12 mouse cellular contexts compared by ENCODE assay signal in the genomic region with DNA sequence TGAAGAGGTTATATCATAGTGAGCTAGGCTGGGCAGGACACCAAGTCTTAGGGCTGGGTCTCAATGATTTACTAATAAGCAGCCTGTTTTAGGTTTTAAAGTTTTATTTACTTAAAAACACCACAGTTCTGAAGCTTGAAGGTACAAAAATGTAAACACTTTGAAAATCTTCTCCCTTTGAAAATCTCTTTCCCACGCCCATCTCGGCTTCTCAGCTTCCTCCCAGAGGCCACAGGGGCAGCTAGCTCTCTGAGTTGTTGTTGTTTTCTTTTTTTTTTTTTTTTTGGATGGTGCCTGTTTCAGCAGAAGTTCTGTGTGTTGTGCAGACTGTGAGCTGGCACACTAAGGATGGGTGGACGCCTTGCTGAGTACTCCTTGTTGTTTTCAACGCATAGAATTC. TPM values are rescaled to one million over a fixed set of nuclear protein-coding genes. Genes with fewer than 3 reads are reported as not detected.
DNase-seq lines count a peak whose midpoint lies in the region; ATAC-seq and TF ChIP-seq lines count a peak whose summit lies in the region.
"Had no signal": no experiment of that assay in that cellular context is flagged by ENCODE, and none has a peak within 500 bp of the region (broad histone marks: within the 10 kb centered on the region; RNA-seq: fewer than 3 reads in every experiment).

No protein-coding gene starts in this region.

- TF ChIP-seq POLR2A in cortical plate, adult 2 months (IDR thresholded peaks at IDR 0.05; ENCODE audit: extremely low read depth, insufficient read depth, low read length) = no peak

- TF ChIP-seq EP300 in lung, postnatal 0 days (IDR thresholded peaks at IDR 0.05) = 0 out of 2 replicates have a peak, but pooled peaks have one; percentile 24

- 65% methylated on average over 4 of the region's 4 CpGs for WGBS in heart, embryonic 15.5 days
- 29% methylated on average over 4 of the region's 4 CpGs for WGBS in lung, postnatal 0 days

- TF ChIP-seq CTCF in lung, postnatal 0 days (IDR thresholded peaks at IDR 0.05) = no peak
- no peak for TF ChIP-seq CTCF in cortical plate, adult 2 months (IDR thresholded peaks at IDR 0.05; ENCODE audit: extremely low read depth, insufficient read depth, low read length)

- H3K36me3 ChIP-seq in heart, embryonic 15.5 days = no peaks in the 10 kb centered on the region
- no peaks in the 10 kb centered on the region for H3K36me3 ChIP-seq in lung, postnatal 0 days (ENCODE audit: insufficient read depth, low read length)
- H3K36me3 ChIP-seq: limb, embryonic 15.5 days had no signal

- ATAC-seq in heart, embryonic 15.5 days (replicated peaks; ENCODE audit: insufficient number of reproducible peaks, insufficient read depth, low FRiP score, low read depth) = no peak
- no peak for ATAC-seq in lung, postnatal 0 days

- peak overlapping the region; percentile 87; the same call in 1 of the 2 replicates for H3K4me2 ChIP-seq in heart, embryonic 15.5 days
- peak overlapping the region; percentile 89; the same call in 1 of the 2 replicates for H3K4me2 ChIP-seq in lung, postnatal 0 days (replicated peaks; ENCODE audit: low read depth, low read length)

- peaks cover 10% of the 10 kb centered on the region for H3K27me3 ChIP-seq in heart, embryonic 15.5 days
- H3K27me3 ChIP-seq in lung, postnatal 0 days (replicated peaks; ENCODE audit: insufficient read depth, low read length) = 0 out of 2 replicates have a peak, but pooled peaks cover 9% of the 10 kb centered on the region

- H3K4me3 ChIP-seq in heart, embryonic 15.5 days = peak overlapping the region; percentile 79; the same call in 1 of the 2 replicates
- peak overlapping the region; percentile 68; the same call in 1 of the 2 replicates for H3K4me3 ChIP-seq in lung, postnatal 0 days (ENCODE audit: low read depth, low read length)
- H3K4me3 ChIP-seq in cortical plate, adult 2 months (ENCODE audit: insufficient read depth, low read length) = peak overlapping the region; percentile 95; the same call in 1 of the 2 replicates
- H3K4me3 ChIP-seq: erythroblast, embryonic 14.5 days had no signal

- H3K4me1 ChIP-seq in heart, embryonic 15.5 days (replicated peaks) = peaks cover 16% of the 10 kb centered on the region
- no peaks in the 10 kb centered on the region; the same call in 1 of the 2 replicates for H3K4me1 ChIP-seq in lung, postnatal 0 days (ENCODE audit: insufficient read depth, low read depth, low read length)
- 0 out of 2 replicates have a peak, but pooled peaks cover 1% of the 10 kb centered on the region for H3K4me1 ChIP-seq in cortical plate, adult 2 months (ENCODE audit: control insufficient read depth, insufficient read depth, low read length)

- no peak overlapping the region for H3K9ac ChIP-seq in heart, embryonic 15.5 days
- no peak overlapping the region for H3K9ac ChIP-seq in lung, postnatal 0 days (replicated peaks; ENCODE audit: low read depth)
- H3K9ac ChIP-seq: limb, embryonic 15.5 days had no signal

- no peak for DNase-seq in heart, adult 8-10 months (ENCODE audit: low spot score)
- DNase-seq in lung, postnatal 0 days (ENCODE audit: low spot score) = peak; percentile 29
- DNase-seq in lung, postnatal 25 days (ENCODE audit: low spot score) = no peak
- DNase-seq in naive thymus-derived CD4-positive, alpha-beta T cell, adult 2 months (ENCODE audit: low read depth) = peak; percentile 65
- no peak for DNase-seq in retina, embryonic 14.5 days (ENCODE audit: low spot score)
- no peak for DNase-seq in frontal cortex, postnatal 10 days (ENCODE audit: low spot score in 2 of 2)
- DNase-seq: cerebellum, adult 8-10 months; layer of hippocampus, postnatal 36 days had no signal

- H3K9me3 ChIP-seq in heart, embryonic 15.5 days (replicated peaks) = no peaks in the 10 kb centered on the region
- H3K9me3 ChIP-seq in lung, postnatal 0 days (ENCODE audit: low read length) = no peaks in the 10 kb centered on the region
- H3K9me3 ChIP-seq: limb, embryonic 15.5 days had no signal

- no peak overlapping the region for H3K27ac ChIP-seq in heart, embryonic 15.5 days
- H3K27ac ChIP-seq in lung, postnatal 0 days (ENCODE audit: low read length) = peak overlapping the region; percentile 92; the same call in 1 of the 2 replicates
- H3K27ac ChIP-seq in cortical plate, adult 2 months (ENCODE audit: insufficient read depth, low read length) = no peak overlapping the region
- H3K27ac ChIP-seq: limb, embryonic 15.5 days had no signal

RNA-seq across cellular contexts. Expression of gene Retreg1, which starts 1.8 kb away (rescaled TPM):
- polyA plus RNA-seq in heart, embryonic 15.5 days (2015; fragmentation: Nextera tagmentation; extraction: Ambion mirVana) = 60.3 and 84.6 TPM in 2 replicates
- 100 to 1,000 TPM; 197 to 344 (median 283) TPM for total RNA-seq in heart, adult 8-10 months (2022)
- polyA plus RNA-seq in lung, postnatal 0 days (2015; fragmentation: Nextera tagmentation; extraction: Ambion mirVana) = 36.2 and 36.8 TPM in 2 replicates
- 24.3 TPM in 2 replicates for polyA plus RNA-seq in cortical plate, adult 2 months (2012; rRNA removed)
- polyA plus RNA-seq: erythroblast, embryonic 14.5 days had no signal

Comparison
In these comparisons a context has a peak if more than half of its experiments do, and no peak if none do; other contexts are left out.
1. DNase-seq: peak in lung, postnatal 0 days (single experiment) and naive thymus-derived CD4-positive, alpha-beta T cell, adult 2 months (single experiment); none in heart, adult 8-10 months (single experiment), lung, postnatal 25 days (single experiment), retina, embryonic 14.5 days (single experiment) and frontal cortex, postnatal 10 days (0 of 2).
2. Peak in every context shown above with its lines, with median percentiles within 50 percentile points of each other: H3K4me3 ChIP-seq.